Mouse (Mus musculus): ENCODE measurements around the gene Taf7l. TPM values are rescaled to one million over a fixed set of nuclear protein-coding genes. Genes with fewer than 3 reads are reported as not detected.
A peak's percentile ranks its signal among the peaks of the same experiment; 100 is the strongest.

The Taf7l gene
- 0.16 TPM in 1 of 2 replicates, not detected in the other for polyA plus RNA-seq (2014; fragmentation: Nextera tagmentation; extraction: Ambion mirVana)

- 90% methylated on average over 25 of the region's 25 CpGs for WGBS
- no peak within 1 kb of the TSS for H3K27ac ChIP-seq (ENCODE audit: low read depth, low read length)
- no peaks in the 10 kb centered on the region for H3K36me3 ChIP-seq (ENCODE audit: control insufficient read depth, insufficient read depth, low read length)
- H3K4me2 ChIP-seq (ENCODE audit: low read depth, low read length, severe bottlenecking) = no peak within 1 kb of the TSS
- no peaks in the 10 kb centered on the region for H3K4me1 ChIP-seq (replicated peaks; ENCODE audit: control insufficient read depth, insufficient read depth, low read length)
- peaks cover 5% of the 10 kb centered on the region; the same call in 1 of the 2 replicates for H3K9me3 ChIP-seq (ENCODE audit: control insufficient read depth, low read length)
- no peak within 1 kb of the TSS for H3K4me3 ChIP-seq (ENCODE audit: low read depth, low read length)
- no peak within 1 kb of the TSS for H3K9ac ChIP-seq (ENCODE audit: low read length)
- no peaks in the 10 kb centered on the region for H3K27me3 ChIP-seq (ENCODE audit: control insufficient read depth, insufficient read depth, low read length)
- ATAC-seq (replicated peaks; ENCODE audit: low FRiP score) (no peak), DNase-seq (ENCODE audit: low spot score) (no peak)
Observed at GRCm38 (mm10) chrX:134476290-134476689, at the start of gene Taf7l. Gene Taf7l, minus strand, starts transcription at chrX:134476490.

- no peak overlapping the region for H3K4me2 ChIP-seq (ENCODE audit: low read depth, low read length, severe bottlenecking)
- H3K9me3 ChIP-seq (ENCODE audit: control insufficient read depth, low read length) = no peaks in the 10 kb centered on the region
- DNase-seq (ENCODE audit: low spot score) (no peak), ATAC-seq (replicated peaks; ENCODE audit: low FRiP score) (no peak)
- no peak overlapping the region for H3K27ac ChIP-seq (ENCODE audit: low read depth, low read length)
- no peaks in the 10 kb centered on the region for H3K36me3 ChIP-seq (ENCODE audit: control insufficient read depth, insufficient read depth, low read length)
- no peaks in the 10 kb centered on the region for H3K27me3 ChIP-seq (ENCODE audit: control insufficient read depth, insufficient read depth, low read length)
- no peaks in the 10 kb centered on the region for H3K4me1 ChIP-seq (replicated peaks; ENCODE audit: control insufficient read depth, insufficient read depth, low read length)
- 84% methylated on average over 4 of the region's 4 CpGs for WGBS
- H3K9ac ChIP-seq (ENCODE audit: low read length) = no peak overlapping the region
- H3K4me3 ChIP-seq (ENCODE audit: low read depth, low read length) = no peak overlapping the region
Observed at GRCm38 (mm10) chrX:134525260-134525659, 49.0 kb upstream of the Taf7l start.

GRCm38 (mm10) chrX:134523772-134524171, 47.5 kb upstream of the Taf7l start:
- DNase-seq (ENCODE audit: low spot score) = no peak
- Histone ChIP-seq H3K4me3 (ENCODE audit: low read depth, low read length) (no peak overlapping the region), H3K4me2 (ENCODE audit: low read depth, low read length, severe bottlenecking) (no peak overlapping the region), H3K27me3 (ENCODE audit: control insufficient read depth, insufficient read depth, low read length) (no peaks in the 10 kb centered on the region), H3K9ac (ENCODE audit: low read length) (no peak overlapping the region), H3K36me3 (ENCODE audit: control insufficient read depth, insufficient read depth, low read length) (no peaks in the 10 kb centered on the region), H3K4me1 (replicated peaks; ENCODE audit: control insufficient read depth, insufficient read depth, low read length) (no peaks in the 10 kb centered on the region), H3K9me3 (ENCODE audit: control insufficient read depth, low read length) (no peaks in the 10 kb centered on the region), H3K27ac (ENCODE audit: low read depth, low read length) (no peak overlapping the region)
- WGBS = 79% methylated on average over 4 of the region's 4 CpGs
- ATAC-seq (replicated peaks; ENCODE audit: low FRiP score) = no peak

- whole genome bisulfite sequencing = 28% methylated on average over 2 of the region's 2 CpGs
- no peak for DNase-seq (ENCODE audit: low spot score)
Observed at GRCm38 (mm10) chrX:134509473-134509872, 33.2 kb upstream of the Taf7l start.

GRCm38 (mm10) chrX:134507977-134508376, 31.7 kb upstream of the Taf7l start:
- DNase-seq (ENCODE audit: low spot score) = no peak
- Histone ChIP-seq H3K36me3 (ENCODE audit: control insufficient read depth, insufficient read depth, low read length) (no peaks in the 10 kb centered on the region), H3K27me3 (ENCODE audit: control insufficient read depth, insufficient read depth, low read length) (no peaks in the 10 kb centered on the region), H3K4me2 (ENCODE audit: low read depth, low read length, severe bottlenecking) (no peak overlapping the region), H3K4me3 (ENCODE audit: low read depth, low read length) (no peak overlapping the region), H3K27ac (ENCODE audit: low read depth, low read length) (no peak overlapping the region), H3K4me1 (replicated peaks; ENCODE audit: control insufficient read depth, insufficient read depth, low read length) (no peaks in the 10 kb centered on the region), H3K9me3 (ENCODE audit: control insufficient read depth, low read length) (no peaks in the 10 kb centered on the region), H3K9ac (ENCODE audit: low read length) (no peak overlapping the region)
- 75% methylated on average over 6 of the region's 6 CpGs for WGBS
- no peak for ATAC-seq (replicated peaks; ENCODE audit: low FRiP score)

More at GRCm38 (mm10) chrX:134509473-134509872, 33.2 kb upstream of the Taf7l start:
- H3K9me3 ChIP-seq (ENCODE audit: control insufficient read depth, low read length) = no peaks in the 10 kb centered on the region
- H3K4me1 ChIP-seq (replicated peaks; ENCODE audit: control insufficient read depth, insufficient read depth, low read length) = no peaks in the 10 kb centered on the region
- H3K27me3 ChIP-seq (ENCODE audit: control insufficient read depth, insufficient read depth, low read length) = no peaks in the 10 kb centered on the region
- no peak overlapping the region for H3K9ac ChIP-seq (ENCODE audit: low read length)
- ATAC-seq (replicated peaks; ENCODE audit: low FRiP score) = no peak
- no peak overlapping the region for H3K27ac ChIP-seq (ENCODE audit: low read depth, low read length)
- no peaks in the 10 kb centered on the region for H3K36me3 ChIP-seq (ENCODE audit: control insufficient read depth, insufficient read depth, low read length)
- H3K4me2 ChIP-seq (ENCODE audit: low read depth, low read length, severe bottlenecking) = no peak overlapping the region
- no peak overlapping the region for H3K4me3 ChIP-seq (ENCODE audit: low read depth, low read length)

GRCm38 (mm10) chrX:134500651-134501050, 24.4 kb upstream of the Taf7l start:
- Histone ChIP-seq H3K27ac (ENCODE audit: low read depth, low read length) (no peak overlapping the region), H3K27me3 (ENCODE audit: control insufficient read depth, insufficient read depth, low read length) (no peaks in the 10 kb centered on the region), H3K9me3 (ENCODE audit: control insufficient read depth, low read length) (no peaks in the 10 kb centered on the region), H3K4me1 (replicated peaks; ENCODE audit: control insufficient read depth, insufficient read depth, low read length) (no peaks in the 10 kb centered on the region), H3K9ac (ENCODE audit: low read length) (no peak overlapping the region), H3K4me3 (ENCODE audit: low read depth, low read length) (no peak overlapping the region), H3K36me3 (ENCODE audit: control insufficient read depth, insufficient read depth, low read length) (no peaks in the 10 kb centered on the region), H3K4me2 (ENCODE audit: low read depth, low read length, severe bottlenecking) (no peak overlapping the region)
- DNase-seq (ENCODE audit: low spot score) (no peak), ATAC-seq (replicated peaks; ENCODE audit: low FRiP score) (no peak)
- WGBS = 90% methylated on average over 8 of the region's 8 CpGs

GRCm38 (mm10) chrX:134481720-134482119, 5.4 kb upstream of the Taf7l start:
- Histone ChIP-seq H3K27me3 (ENCODE audit: control insufficient read depth, insufficient read depth, low read length) (no peaks in the 10 kb centered on the region), H3K9ac (ENCODE audit: low read length) (no peak overlapping the region), H3K36me3 (ENCODE audit: control insufficient read depth, insufficient read depth, low read length) (no peaks in the 10 kb centered on the region), H3K27ac (ENCODE audit: low read depth, low read length) (no peak overlapping the region), H3K9me3 (ENCODE audit: control insufficient read depth, low read length) (no peaks in the 10 kb centered on the region), H3K4me1 (replicated peaks; ENCODE audit: control insufficient read depth, insufficient read depth, low read length) (no peaks in the 10 kb centered on the region), H3K4me2 (ENCODE audit: low read depth, low read length, severe bottlenecking) (no peak overlapping the region), H3K4me3 (ENCODE audit: low read depth, low read length) (no peak overlapping the region)
- DNase-seq (ENCODE audit: low spot score) = no peak
- 89% methylated on average over 3 of the region's 3 CpGs for WGBS
- ATAC-seq (replicated peaks; ENCODE audit: low FRiP score) = no peak

GRCm38 (mm10) chrX:134474988-134475710, 1.1 kb downstream of the Taf7l start:
- Histone ChIP-seq H3K4me2 (ENCODE audit: low read depth, low read length, severe bottlenecking) (no peak overlapping the region), H3K4me3 (ENCODE audit: low read depth, low read length) (no peak overlapping the region), H3K27me3 (ENCODE audit: control insufficient read depth, insufficient read depth, low read length) (no peaks in the 10 kb centered on the region), H3K36me3 (ENCODE audit: control insufficient read depth, insufficient read depth, low read length) (no peaks in the 10 kb centered on the region), H3K27ac (ENCODE audit: low read depth, low read length) (no peak overlapping the region), H3K9ac (ENCODE audit: low read length) (no peak overlapping the region), H3K4me1 (replicated peaks; ENCODE audit: control insufficient read depth, insufficient read depth, low read length) (no peaks in the 10 kb centered on the region), H3K9me3 (ENCODE audit: control insufficient read depth, low read length) (peaks cover 5% of the 10 kb centered on the region; the same call in 1 of the 2 replicates)
- ATAC-seq (replicated peaks; ENCODE audit: low FRiP score) (0 out of 2 replicates have a peak, but pooled peaks have one; percentile 24), DNase-seq (ENCODE audit: low spot score) (peak; percentile 47)
- WGBS = 78% methylated on average over 38 of the region's 67 CpGs

GRCm38 (mm10) chrX:134427307-134427706, 49.0 kb downstream of the Taf7l start:
- no peak overlapping the region for H3K27ac ChIP-seq (ENCODE audit: low read depth, low read length)
- no peaks in the 10 kb centered on the region for H3K9me3 ChIP-seq (ENCODE audit: control insufficient read depth, low read length)
- H3K4me2 ChIP-seq (ENCODE audit: low read depth, low read length, severe bottlenecking) = no peak overlapping the region
- 72% methylated on average over 3 of the region's 3 CpGs for WGBS
- H3K4me1 ChIP-seq (replicated peaks; ENCODE audit: control insufficient read depth, insufficient read depth, low read length) = no peaks in the 10 kb centered on the region
- no peak overlapping the region for H3K4me3 ChIP-seq (ENCODE audit: low read depth, low read length)
- no peaks in the 10 kb centered on the region for H3K27me3 ChIP-seq (ENCODE audit: control insufficient read depth, insufficient read depth, low read length)
- DNase-seq (ENCODE audit: low spot score) = no peak
- ATAC-seq (replicated peaks; ENCODE audit: low FRiP score) = no peak
- no peak overlapping the region for H3K9ac ChIP-seq (ENCODE audit: low read length)
- H3K36me3 ChIP-seq (ENCODE audit: control insufficient read depth, insufficient read depth, low read length) = no peaks in the 10 kb centered on the region
